Mouse (Mus musculus) olfactory bulb, adult 2 months (tissue): ENCODE results near the gene Eps8l1. TPM values are rescaled to one million over a fixed set of nuclear protein-coding genes. Genes with fewer than 3 reads are reported as not detected.

Experiments
- H3K27ac ChIP-seq: fragments of 200-500 bp; 2 replicates; pipeline ENCODE4 v1.5.1; 2012; ENCODE audit warnings: low read depth, low read length; ENCODE audit not compliant: insufficient read depth
- H3K4me1 ChIP-seq: fragments of 200-500 bp; 2 replicates; pipeline ENCODE4 v1.6.1; 2012; ENCODE audit warnings: low read length; ENCODE audit not compliant: control insufficient read depth, insufficient read depth
- H3K4me3 ChIP-seq: fragments of 200-500 bp; 2 replicates; pipeline ENCODE4 v1.5.1; 2012; ENCODE audit warnings: mild to moderate bottlenecking, low read depth, low read length, moderate library complexity; ENCODE audit not compliant: insufficient read depth
- CTCF ChIP-seq: fragments of 200-500 bp; IDR thresholded peaks from 2 replicates; pipeline ENCODE4 v1.5.1; 2012; ENCODE audit warnings: low read depth, mild to moderate bottlenecking, low read length, moderate library complexity; ENCODE audit not compliant: insufficient read depth
- POLR2A ChIP-seq: fragments of 200-500 bp; IDR thresholded peaks from 2 replicates; pipeline ENCODE4 v1.6.1; 2012; ENCODE audit warnings: mild to moderate bottlenecking, low read depth, low read length, moderate library complexity; ENCODE audit not compliant: insufficient read depth
- WGBS: fragments of 180-500 bp; shearing (Covaris S2); methylation state at CpG from one replicate; pipeline ENCODE4 v1.1.7; 2018; 5-methylcytosine and 5-hydroxymethylcytosine counted together
- polyA plus RNA-seq: library from polyadenylated mRNA; stranded (reverse); fragments of >200 nt; gene quantifications from 2 replicates; pipeline ENCODE4 v1.2.4, GENCODE M21; 2012; ENCODE audit warnings: low replicate concordance; ENCODE audit not compliant: missing spikeins, insufficient read depth, insufficient read length

Gene Eps8l1
- polyA plus RNA-seq, 1 experiment, result not detected

GRCm38 (mm10) chr7:4496468-4496867 lies 36.0 kb downstream of the Eps8l1 start:
- H3K4me3 ChIP-seq, result no peak overlapping the region
- peaks cover 27% of the 10 kb centered on the region for H3K4me1 ChIP-seq
- TF ChIP-seq CTCF, result no peak
- no peak for TF ChIP-seq POLR2A
- no peak overlapping the region for H3K27ac ChIP-seq
- WGBS, result 96% methylated on average over 3 of the region's 3 CpGs

DNA sequence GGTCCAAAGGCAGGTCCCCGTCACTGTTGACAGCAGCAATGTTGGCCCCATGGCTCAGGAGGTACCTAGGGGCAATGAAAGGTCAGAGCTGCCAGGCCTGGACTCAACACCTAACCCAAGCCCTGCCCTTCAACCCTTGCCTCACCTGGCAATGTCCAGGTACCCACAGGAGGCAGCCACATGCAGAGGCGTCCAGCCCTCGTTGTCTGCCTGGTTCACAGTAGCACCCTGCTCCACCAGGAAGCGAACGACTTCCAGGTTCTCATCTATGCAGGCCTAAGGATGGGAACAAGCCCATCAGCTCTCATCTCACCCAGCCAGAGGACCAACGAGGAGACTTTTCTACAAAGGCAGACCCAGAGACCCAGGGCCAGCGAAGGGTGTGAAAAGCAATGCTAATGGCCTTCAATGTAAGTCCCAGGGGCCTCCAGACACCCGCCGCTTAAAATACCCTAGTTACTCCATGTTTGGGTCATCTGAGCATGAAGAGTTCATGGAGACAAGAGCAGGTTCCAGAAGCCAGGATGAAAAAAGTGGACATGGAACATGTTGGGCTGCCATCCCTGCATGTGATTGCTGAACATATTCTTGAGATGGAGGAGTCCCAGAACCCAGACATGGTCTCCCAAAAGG lies 36.9 kb downstream of the Eps8l1 start:
- WGBS, result 79% methylated on average over 9 of the region's 9 CpGs

GRCm38 (mm10) chr7:4498251-4498650 lies 37.8 kb downstream of the Eps8l1 start:
- H3K4me3 ChIP-seq, result no peak overlapping the region
- WGBS, result 5% methylated on average over 9 of the region's 9 CpGs
- no peak for TF ChIP-seq CTCF
- no peak for TF ChIP-seq POLR2A
- H3K27ac ChIP-seq, result no peak overlapping the region
- H3K4me1 ChIP-seq, result peaks cover 23% of the 10 kb centered on the region

More for the DNA sequence above, 36.9 kb downstream of the Eps8l1 start:
- Histone ChIP-seq H3K4me1 (peaks cover 27% of the 10 kb centered on the region), H3K27ac (no peak overlapping the region), H3K4me3 (no peak overlapping the region)
- TF ChIP-seq POLR2A, result no peak
- TF ChIP-seq CTCF, result no peak

- 81% methylated on average over 4 of the region's 4 CpGs for WGBS
These were observed 38.6 kb downstream of the Eps8l1 start for GRCm38 (mm10) chr7:4499034-4499433.

DNA sequence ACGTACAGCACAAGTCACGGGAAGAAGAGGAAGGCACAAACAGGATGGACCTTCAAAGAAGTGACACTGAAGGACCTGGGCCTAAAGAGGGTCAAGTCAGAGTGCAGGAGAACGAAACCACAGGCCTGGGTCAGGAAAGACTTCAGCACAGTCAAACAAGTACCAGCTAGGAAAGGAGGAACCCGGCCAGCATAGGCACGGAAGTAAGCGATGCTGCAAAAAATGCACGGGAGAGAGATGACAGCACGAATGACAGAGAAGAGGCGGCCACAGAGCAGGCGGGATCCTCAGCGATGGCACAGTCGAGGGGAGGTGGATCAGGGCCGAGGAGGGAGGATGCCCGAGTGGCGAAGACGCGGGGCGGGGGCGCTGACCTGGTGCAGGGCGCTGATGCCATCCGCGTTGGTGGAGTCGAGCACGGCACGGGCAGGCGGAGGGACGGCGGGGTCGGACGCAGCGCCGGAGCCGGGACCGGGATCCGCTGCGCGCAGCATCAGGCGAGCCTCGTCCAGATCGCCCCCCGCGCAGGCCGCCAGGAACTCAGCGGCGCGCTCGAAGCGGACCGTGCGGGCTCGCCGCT lies 40.5 kb downstream of the Eps8l1 start:
- TF ChIP-seq POLR2A (no peak), CTCF (no peak)
- H3K4me3 ChIP-seq, result peak overlapping the region; percentile 71
- under 1% methylated on average over 46 of the region's 52 CpGs for WGBS

More at GRCm38 (mm10) chr7:4499034-4499433, 38.6 kb downstream of the Eps8l1 start:
- Histone ChIP-seq H3K4me3 (no peak overlapping the region), H3K4me1 (peaks cover 23% of the 10 kb centered on the region), H3K27ac (no peak overlapping the region)
- TF ChIP-seq POLR2A (no peak), CTCF (no peak)

DNA sequence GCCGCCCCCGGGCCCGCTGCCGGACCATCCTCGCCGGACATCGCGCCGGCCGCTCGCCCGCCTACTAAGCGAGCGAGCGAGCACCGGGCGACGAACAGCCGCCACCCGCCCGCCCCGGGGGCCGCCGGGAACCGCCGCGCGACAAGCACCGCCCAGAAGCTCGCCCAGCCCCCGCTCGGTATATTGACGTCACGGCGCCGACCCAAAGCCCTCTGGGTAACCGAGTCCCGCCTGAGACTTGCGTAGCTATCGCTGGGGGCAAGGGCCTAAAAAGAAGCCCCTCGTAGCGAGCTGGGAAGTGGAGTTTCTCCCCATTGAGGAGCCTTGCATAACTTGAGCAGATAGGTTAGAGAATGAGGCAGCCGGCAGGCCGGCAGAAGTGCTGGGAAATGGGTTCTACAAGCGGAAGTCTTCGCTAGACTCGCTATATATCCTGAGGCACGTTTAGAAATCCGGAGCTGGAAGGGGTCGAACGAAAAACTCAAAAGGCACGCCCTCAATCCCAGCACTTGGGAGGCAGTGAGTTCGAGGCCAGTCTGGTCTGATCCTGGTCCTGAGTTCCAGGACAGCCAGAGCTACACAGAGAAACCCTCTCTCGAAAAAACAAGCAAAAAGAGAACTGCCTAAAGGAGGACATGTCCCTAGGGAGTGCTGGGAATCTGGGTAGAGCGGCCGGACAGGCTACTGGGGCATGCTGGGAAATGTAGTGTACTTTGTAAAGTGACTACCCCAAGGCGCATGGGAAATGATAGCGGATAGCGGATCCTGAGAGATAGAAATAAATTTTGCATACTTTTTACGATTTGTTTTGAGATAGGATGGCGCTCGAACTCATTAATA lies 41.3 kb downstream of the Eps8l1 start, which contains the start of gene Ppp1r12c:
TSS of gene Ppp1r12c (minus strand) at position 123 of the 840 bp plus-strand sequence.
- WGBS, result under 1% methylated on average over 61 of the region's 62 CpGs
- H3K4me1 ChIP-seq, result peaks cover 23% of the 10 kb centered on the region
- peak within 1 kb of the TSS; percentile 71 for H3K4me3 ChIP-seq
- H3K27ac ChIP-seq, result peak within 1 kb of the TSS; percentile 87
- peak; percentile 88 for TF ChIP-seq POLR2A
- no peak for TF ChIP-seq CTCF

More for the DNA sequence above, 40.5 kb downstream of the Eps8l1 start:
- H3K4me1 ChIP-seq, result peaks cover 23% of the 10 kb centered on the region
- H3K27ac ChIP-seq, result 0 out of 2 replicates have a peak overlapping the region, but pooled peaks have one; percentile 4

DNA sequence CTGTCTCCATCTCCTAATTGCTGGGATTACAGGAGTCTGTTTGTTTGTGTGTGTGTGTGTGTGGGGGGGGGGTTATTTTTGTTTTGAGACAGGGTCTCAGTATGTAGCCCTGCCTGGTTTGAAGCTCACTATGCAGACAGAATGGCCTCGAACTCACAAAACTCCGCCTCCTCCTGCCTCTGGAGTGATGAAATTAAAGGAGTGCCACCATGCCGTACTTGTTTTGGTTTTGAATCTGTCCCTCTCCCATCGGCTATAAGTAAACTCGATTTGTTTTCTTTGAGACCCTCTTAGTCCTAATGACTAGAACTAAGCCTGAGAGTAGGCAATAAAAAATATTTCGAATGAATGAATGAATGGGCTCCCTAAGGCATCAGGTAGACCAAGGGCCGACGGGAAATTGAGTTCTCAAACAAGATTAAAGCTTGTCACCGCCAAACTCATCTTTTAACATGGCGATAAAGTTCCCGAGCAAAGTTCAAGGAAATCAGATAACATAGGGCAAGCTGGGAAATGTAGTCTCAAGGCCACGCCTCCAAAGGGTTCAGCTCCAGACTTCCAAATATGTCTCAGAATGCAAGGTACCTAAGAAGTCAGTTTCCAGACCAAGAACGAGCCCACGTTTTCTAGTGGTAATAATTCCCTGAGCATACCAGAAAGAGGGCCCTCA lies 42.1 kb downstream of the Eps8l1 start:
- 0 out of 2 replicates have a peak overlapping the region, but pooled peaks have one; percentile 12 for H3K27ac ChIP-seq
- WGBS, result 6% methylated on average over 14 of the region's 14 CpGs
- no peak for TF ChIP-seq CTCF
- TF ChIP-seq POLR2A, result no peak
- H3K4me3 ChIP-seq, result peak overlapping the region; percentile 16; the same call in 1 of the 2 replicates
- H3K4me1 ChIP-seq, result peaks cover 18% of the 10 kb centered on the region

DNA sequence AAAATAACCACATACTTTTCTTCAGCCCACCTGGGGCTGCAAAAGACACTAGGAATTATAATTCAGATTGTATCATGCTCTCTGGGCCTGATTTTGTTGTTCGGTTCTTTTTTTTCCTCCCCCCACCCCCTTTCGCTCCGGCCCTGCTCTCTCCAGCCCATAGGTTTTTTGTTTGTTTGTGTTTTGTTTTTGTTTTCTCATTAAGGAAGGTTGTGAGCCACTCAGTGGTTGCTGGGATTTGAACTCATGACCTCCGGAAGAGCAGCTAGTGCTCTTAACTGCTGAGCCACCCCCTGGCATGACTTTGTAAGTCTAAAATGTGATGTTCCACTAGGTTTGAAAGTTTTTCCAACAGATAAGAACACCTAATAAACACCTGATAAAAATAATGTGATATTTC lies 42.6 kb downstream of the Eps8l1 start:
- WGBS, result 75% methylated on average over 4 of the region's 4 CpGs
- TF ChIP-seq POLR2A (no peak), CTCF (no peak)
- Histone ChIP-seq H3K27ac (no peak overlapping the region), H3K4me1 (peaks cover 15% of the 10 kb centered on the region), H3K4me3 (no peak overlapping the region)
